Mouse (Mus musculus) erythroblast, embryonic 14.5 days (primary cell): ENCODE data around the gene Gm21954.

Experiments used
- GATA1 ChIP-seq: IDR thresholded peaks from 2 replicates; pipeline ENCODE4 v1.6.1; 2012; ENCODE audit warnings: low read length, inconsistent platforms, mixed read lengths
- TAL1 ChIP-seq: IDR thresholded peaks from 3 replicates; pipeline ENCODE4 v1.6.1; 2012; ENCODE audit warnings: low read length, inconsistent platforms, mixed read lengths

- no peak for TF ChIP-seq GATA1
- no peak for TF ChIP-seq TAL1
These were observed 5.7 kb downstream of the Gm21954 start for GRCm38 (mm10) chr3:55466348-55466747.
